In genomic region chr11:116146294-116146985, GRCm38 (mm10) we compare ENCODE assay signal across 9 mouse cellular contexts. TPM values are rescaled to one million over a fixed set of nuclear protein-coding genes. Genes with fewer than 3 reads are reported as not detected.
DNase-seq lines count a peak whose midpoint lies in the region; ATAC-seq and TF ChIP-seq lines count a peak whose summit lies in the region.
"Had no signal": no experiment of that assay in that cellular context is flagged by ENCODE, and none has a peak within 500 bp of the region (broad histone marks: within the 10 kb centered on the region; RNA-seq: fewer than 3 reads in every experiment).

No protein-coding gene starts in this region.

- H3K27me3 ChIP-seq in heart, adult 2 months (ENCODE audit: control insufficient read depth, insufficient read depth, low read length): no peaks in the 10 kb centered on the region
- no peaks in the 10 kb centered on the region for H3K27me3 ChIP-seq in heart, embryonic 11.5 days (ENCODE audit: control insufficient read depth, insufficient read depth, low read length)
- H3K27me3 ChIP-seq: embryonic facial prominence, embryonic 13.5 days had no signal

- H3K79me2 ChIP-seq in heart, adult 2 months (replicated peaks; ENCODE audit: control insufficient read depth, insufficient read depth, low read length): no peaks in the 10 kb centered on the region

- DNase-seq in heart, adult 2 months: peak; percentile 35 to 41
- peak; percentile 49 to 56 for DNase-seq in frontal cortex, postnatal 25 days (ENCODE audit: low spot score in 2 of 2)
- peak; percentile 66 to 85 for DNase-seq in left cerebral cortex, adult 18-20 months (ENCODE audit: low spot score in 2 of 2)
- peak; percentile 77 for DNase-seq in right cerebral cortex, postnatal 25 days
- no peak for DNase-seq in gastrocnemius, postnatal 14 days
- DNase-seq in yolk sac, embryonic 10.5 days (ENCODE audit: low spot score): no peak

- no peak for TF ChIP-seq CTCF in heart, adult 2 months (IDR thresholded peaks at IDR 0.05)
- no peak for TF ChIP-seq CTCF in bone marrow, adult 2 months (IDR thresholded peaks at IDR 0.05; ENCODE audit: control insufficient read depth, insufficient read depth, low read length)

- no peaks in the 10 kb centered on the region for H3K9me3 ChIP-seq in heart, embryonic 11.5 days (replicated peaks; ENCODE audit: control insufficient read depth, low read length)
- H3K9me3 ChIP-seq: embryonic facial prominence, embryonic 13.5 days had no signal

- no peak overlapping the region for H3K4me2 ChIP-seq in heart, embryonic 11.5 days
- H3K4me2 ChIP-seq: embryonic facial prominence, embryonic 13.5 days had no signal

- WGBS in heart, adult 2 months: 79% methylated on average over 25 of the region's 25 CpGs
- 79% methylated on average over 25 of the region's 25 CpGs for WGBS in heart, embryonic 11.5 days (ENCODE audit: insufficient replicate concordance)
- WGBS in bone marrow, adult 2 months: 89% methylated on average over 25 of the region's 25 CpGs

- no peak for TF ChIP-seq EP300 in heart, adult 2 months (IDR thresholded peaks at IDR 0.05; ENCODE audit: insufficient read depth, low read depth, low read length)

- H3K4me1 ChIP-seq in heart, adult 2 months (ENCODE audit: control insufficient read depth, insufficient read depth, low read length): no peaks in the 10 kb centered on the region
- H3K4me1 ChIP-seq in heart, embryonic 11.5 days (ENCODE audit: control insufficient read depth, insufficient read depth, low read length): peaks cover 8% of the 10 kb centered on the region; the same call in 1 of the 2 replicates
- H3K4me1 ChIP-seq in bone marrow, adult 2 months (ENCODE audit: control insufficient read depth, insufficient read depth, low read length): peaks cover 10% of the 10 kb centered on the region
- H3K4me1 ChIP-seq: embryonic facial prominence, embryonic 13.5 days had no signal

- ATAC-seq in heart, embryonic 11.5 days (replicated peaks; ENCODE audit: insufficient number of reproducible peaks, low FRiP score, low TSS enrichment): no peak

- H3K36me3 ChIP-seq in heart, adult 2 months (ENCODE audit: control insufficient read depth, insufficient read depth, low read length): no peaks in the 10 kb centered on the region
- peaks cover 36% of the 10 kb centered on the region for H3K36me3 ChIP-seq in heart, embryonic 11.5 days (ENCODE audit: control insufficient read depth, insufficient read depth, low read length)

- H3K27ac ChIP-seq in heart, adult 2 months: no peak overlapping the region
- no peak overlapping the region for H3K27ac ChIP-seq in heart, embryonic 11.5 days (ENCODE audit: low read depth, low read length)
- H3K27ac ChIP-seq in bone marrow, adult 2 months (ENCODE audit: control insufficient read depth, insufficient read depth, low read depth, low read length, poor library complexity): 0 out of 2 replicates have a peak overlapping the region, but pooled peaks have one; percentile 5
- H3K27ac ChIP-seq: embryonic facial prominence, embryonic 13.5 days had no signal

- H3K9ac ChIP-seq in heart, adult 2 months (ENCODE audit: low read depth, low read length): no peak overlapping the region
- H3K9ac ChIP-seq in heart, embryonic 11.5 days (ENCODE audit: low read depth, low read length): no peak overlapping the region

- intact Hi-C loops in heart, adult 2 months (cut with DNase I): no loop called here
- intact Hi-C loops in gastrocnemius, postnatal 14 days (cut with DNase I; ENCODE audit: low total_unique reads): no loop called here

- TF ChIP-seq POLR2A in heart, adult 2 months (IDR thresholded peaks at IDR 0.05; ENCODE audit: insufficient read depth, low read depth, low read length): no peak
- TF ChIP-seq POLR2A in bone marrow, adult 2 months (IDR thresholded peaks at IDR 0.05; ENCODE audit: borderline replicate concordance, control insufficient read depth, low read depth, low read length): no peak

- H3K4me3 ChIP-seq in heart, adult 2 months: no peak overlapping the region
- no peak overlapping the region for H3K4me3 ChIP-seq in heart, embryonic 11.5 days (ENCODE audit: low read depth, low read length)
- H3K4me3 ChIP-seq in bone marrow, adult 2 months (replicated peaks; ENCODE audit: control insufficient read depth, low read depth, low read length): no peak overlapping the region
- H3K4me3 ChIP-seq: embryonic facial prominence, embryonic 13.5 days had no signal

RNA-seq across cellular contexts. Expression of gene Mrpl38, which starts 7.8 kb away (rescaled TPM):
- total RNA-seq in heart, adult 2 months (2021): 10 to 100 TPM; 56.8 to 59.7 TPM
- 42.1 and 55.5 TPM in 2 replicates for polyA plus RNA-seq in heart, adult 2 months (2012; rRNA removed)
- 109 and 116 TPM in 2 replicates for polyA plus RNA-seq in heart, embryonic 11.5 days (2014; fragmentation: Nextera tagmentation; extraction: Ambion mirVana)
- 28.0 and 38.3 TPM in 2 replicates for polyA plus RNA-seq in bone marrow, adult 2 months (2011; ENCODE audit: insufficient read depth, insufficient read length, low replicate concordance, missing spikeins)
- 10 to 100 TPM; 61.7 to 66.9 TPM for total RNA-seq in left cerebral cortex, adult 18-20 months (2021)
- 10 to 100 TPM; 41.8 to 49.5 TPM for total RNA-seq in gastrocnemius, postnatal 14 days (2021)

RNA-seq across cellular contexts. Expression of gene Trim65, which starts 15.5 kb away (rescaled TPM):
- total RNA-seq in heart, adult 2 months (2021): 1 to 10 TPM; 6.1 to 8.6 TPM
- 8.8 and 10.8 TPM in 2 replicates for polyA plus RNA-seq in heart, adult 2 months (2012; rRNA removed)
- 3.9 and 4.5 TPM in 2 replicates for polyA plus RNA-seq in heart, embryonic 11.5 days (2014; fragmentation: Nextera tagmentation; extraction: Ambion mirVana)
- polyA plus RNA-seq in bone marrow, adult 2 months (2011; ENCODE audit: insufficient read depth, insufficient read length, low replicate concordance, missing spikeins): 5.2 and 8.2 TPM in 2 replicates
- 1 to 10 TPM; 7.3 to 7.9 TPM for total RNA-seq in left cerebral cortex, adult 18-20 months (2021)
- total RNA-seq in gastrocnemius, postnatal 14 days (2021): 1 to 10 TPM; 3.3 to 3.5 TPM

RNA-seq across cellular contexts. Expression of gene Trim47, which starts 19.4 kb away (rescaled TPM):
- total RNA-seq in heart, adult 2 months (2021): 10 to 100 TPM; 23.1 to 28.2 TPM
- 23.7 and 29.5 TPM in 2 replicates for polyA plus RNA-seq in heart, adult 2 months (2012; rRNA removed)
- 38.3 and 40.2 TPM in 2 replicates for polyA plus RNA-seq in heart, embryonic 11.5 days (2014; fragmentation: Nextera tagmentation; extraction: Ambion mirVana)
- 3.1 and 8.9 TPM in 2 replicates for polyA plus RNA-seq in bone marrow, adult 2 months (2011; ENCODE audit: insufficient read depth, insufficient read length, low replicate concordance, missing spikeins)
- 1 to 10 TPM; 7.3 to 7.9 TPM for total RNA-seq in left cerebral cortex, adult 18-20 months (2021)
- total RNA-seq in gastrocnemius, postnatal 14 days (2021): 10 to 100 TPM; 21.2 to 21.3 TPM

RNA-seq across cellular contexts. Expression of gene Fbf1, which starts 21.5 kb away (rescaled TPM):
- total RNA-seq in heart, adult 2 months (2021): 10 to 100 TPM; 14.8 to 15.0 TPM
- polyA plus RNA-seq in heart, adult 2 months (2012; rRNA removed): 11.8 and 17.6 TPM in 2 replicates
- 20.3 and 20.6 TPM in 2 replicates for polyA plus RNA-seq in heart, embryonic 11.5 days (2014; fragmentation: Nextera tagmentation; extraction: Ambion mirVana)
- polyA plus RNA-seq in bone marrow, adult 2 months (2011; ENCODE audit: insufficient read depth, insufficient read length, low replicate concordance, missing spikeins): 10.8 and 16.1 TPM in 2 replicates
- total RNA-seq in left cerebral cortex, adult 18-20 months (2021): 10 to 100 TPM; 75.9 to 81.3 TPM
- 10 to 100 TPM in 1 of 2 experiments, 1 to 10 TPM in 1; 9.1 to 11.6 TPM for total RNA-seq in gastrocnemius, postnatal 14 days (2021)

RNA-seq across cellular contexts. Expression of gene Ten1, which starts 52.2 kb away (rescaled TPM):
- 10 to 100 TPM in 1 of 2 experiments, 1 to 10 TPM in 1; 9.1 to 12.8 TPM for total RNA-seq in heart, adult 2 months (2021)
- 10.2 and 17.0 TPM in 2 replicates for polyA plus RNA-seq in heart, adult 2 months (2012; rRNA removed)
- 74.0 and 76.4 TPM in 2 replicates for polyA plus RNA-seq in heart, embryonic 11.5 days (2014; fragmentation: Nextera tagmentation; extraction: Ambion mirVana)
- polyA plus RNA-seq in bone marrow, adult 2 months (2011; ENCODE audit: insufficient read depth, insufficient read length, low replicate concordance, missing spikeins): 20.2 and 30.0 TPM in 2 replicates
- total RNA-seq in left cerebral cortex, adult 18-20 months (2021): 10 to 100 TPM; 37.8 to 39.5 TPM
- total RNA-seq in gastrocnemius, postnatal 14 days (2021): 10 to 100 TPM; 26.9 to 31.6 TPM

Comparison
In these comparisons a context has a peak if more than half of its experiments do, and no peak if none do; other contexts are left out.
1. DNase-seq: peak in heart, adult 2 months (2 of 2), frontal cortex, postnatal 25 days (2 of 2), left cerebral cortex, adult 18-20 months (2 of 2) and right cerebral cortex, postnatal 25 days (single experiment); none in gastrocnemius, postnatal 14 days (single experiment) and yolk sac, embryonic 10.5 days (single experiment).